Mouse (Mus musculus): Measurements from ENCODE around the gene Msh4. TPM values are rescaled to one million over a fixed set of nuclear protein-coding genes. Genes with fewer than 3 reads are reported as not detected.

The Msh4 gene
- polyA plus RNA-seq, 1 experiment from 2014 or later = 0.11 TPM

GRCm38 (mm10) chr3:153847207-153847733 is 58.7 kb downstream of the Msh4 start:
- Histone ChIP-seq H3K4me3 (ENCODE audit: low read depth, low read length) (no peak overlapping the region), H3K4me1 (ENCODE audit: control insufficient read depth, insufficient read depth, low read length) (0 out of 2 replicates have a peak, but pooled peaks cover 3% of the 10 kb centered on the region), H3K27ac (replicated peaks; ENCODE audit: low read depth, low read length) (no peak overlapping the region), H3K9me3 (ENCODE audit: control insufficient read depth, low read length) (no peaks in the 10 kb centered on the region), H3K4me2 (ENCODE audit: low read depth, severe bottlenecking) (no peak overlapping the region), H3K36me3 (ENCODE audit: control insufficient read depth, insufficient read depth, low read length) (no peaks in the 10 kb centered on the region), H3K9ac (ENCODE audit: low read length) (no peak overlapping the region), H3K27me3 (ENCODE audit: control insufficient read depth, insufficient read depth, low read length) (no peaks in the 10 kb centered on the region)
- 80% methylated on average over 7 of the region's 7 CpGs for WGBS
- DNase-seq (ENCODE audit: low spot score) (no peak), ATAC-seq (ENCODE audit: insufficient number of reproducible peaks, low FRiP score, low TSS enrichment, low read depth) (no peak)

- no peak overlapping the region for H3K9ac ChIP-seq (ENCODE audit: low read length)
- 0 out of 2 replicates have a peak, but pooled peaks cover 3% of the 10 kb centered on the region for H3K4me1 ChIP-seq (ENCODE audit: control insufficient read depth, insufficient read depth, low read length)
- no peaks in the 10 kb centered on the region for H3K9me3 ChIP-seq (ENCODE audit: control insufficient read depth, low read length)
- ATAC-seq (ENCODE audit: insufficient number of reproducible peaks, low FRiP score, low TSS enrichment, low read depth) = no peak
- no peak overlapping the region for H3K4me2 ChIP-seq (ENCODE audit: low read depth, severe bottlenecking)
- 92% methylated on average over 4 of the region's 4 CpGs for WGBS
- H3K27me3 ChIP-seq (ENCODE audit: control insufficient read depth, insufficient read depth, low read length) = no peaks in the 10 kb centered on the region
- no peak for DNase-seq (ENCODE audit: low spot score)
- no peak overlapping the region for H3K4me3 ChIP-seq (ENCODE audit: low read depth, low read length)
- no peak overlapping the region for H3K27ac ChIP-seq (replicated peaks; ENCODE audit: low read depth, low read length)
- H3K36me3 ChIP-seq (ENCODE audit: control insufficient read depth, insufficient read depth, low read length) = no peaks in the 10 kb centered on the region
These were observed 59.8 kb downstream of the Msh4 start for GRCm38 (mm10) chr3:153846109-153846508.

- WGBS = 90% methylated on average over 2 of the region's 2 CpGs
- H3K9ac ChIP-seq (ENCODE audit: low read length) = no peak overlapping the region
- no peak overlapping the region for H3K4me2 ChIP-seq (ENCODE audit: low read depth, severe bottlenecking)
- no peaks in the 10 kb centered on the region for H3K9me3 ChIP-seq (ENCODE audit: control insufficient read depth, low read length)
- ATAC-seq (ENCODE audit: insufficient number of reproducible peaks, low FRiP score, low TSS enrichment, low read depth) (no peak), DNase-seq (ENCODE audit: low spot score) (no peak)
- H3K27ac ChIP-seq (replicated peaks; ENCODE audit: low read depth, low read length) = no peak overlapping the region
- H3K4me3 ChIP-seq (ENCODE audit: low read depth, low read length) = no peak overlapping the region
- H3K4me1 ChIP-seq (ENCODE audit: control insufficient read depth, insufficient read depth, low read length) = 0 out of 2 replicates have a peak, but pooled peaks cover 3% of the 10 kb centered on the region
- no peaks in the 10 kb centered on the region for H3K27me3 ChIP-seq (ENCODE audit: control insufficient read depth, insufficient read depth, low read length)
- H3K36me3 ChIP-seq (ENCODE audit: control insufficient read depth, insufficient read depth, low read length) = no peaks in the 10 kb centered on the region
These were observed 60.4 kb downstream of the Msh4 start for GRCm38 (mm10) chr3:153845500-153845899.

GRCm38 (mm10) chr3:153844757-153845156 is 61.2 kb downstream of the Msh4 start:
- DNase-seq (ENCODE audit: low spot score) (no peak), ATAC-seq (ENCODE audit: insufficient number of reproducible peaks, low FRiP score, low TSS enrichment, low read depth) (no peak)
- WGBS = 96% methylated on average over 9 of the region's 9 CpGs
- 0 out of 2 replicates have a peak, but pooled peaks cover 3% of the 10 kb centered on the region for H3K4me1 ChIP-seq (ENCODE audit: control insufficient read depth, insufficient read depth, low read length)
- no peak overlapping the region for H3K4me3 ChIP-seq (ENCODE audit: low read depth, low read length)
- no peaks in the 10 kb centered on the region for H3K9me3 ChIP-seq (ENCODE audit: control insufficient read depth, low read length)
- H3K27me3 ChIP-seq (ENCODE audit: control insufficient read depth, insufficient read depth, low read length) = no peaks in the 10 kb centered on the region
- no peaks in the 10 kb centered on the region for H3K36me3 ChIP-seq (ENCODE audit: control insufficient read depth, insufficient read depth, low read length)
- no peak overlapping the region for H3K4me2 ChIP-seq (ENCODE audit: low read depth, severe bottlenecking)
- no peak overlapping the region for H3K27ac ChIP-seq (replicated peaks; ENCODE audit: low read depth, low read length)
- no peak overlapping the region for H3K9ac ChIP-seq (ENCODE audit: low read length)

GRCm38 (mm10) chr3:153844030-153844429 is 61.9 kb downstream of the Msh4 start, which contains the start of gene Asb17:
Gene Asb17 (plus strand): TSS chr3:153844209.
- Histone ChIP-seq H3K4me3 (ENCODE audit: low read depth, low read length) (no peak within 1 kb of the TSS), H3K4me2 (ENCODE audit: low read depth, severe bottlenecking) (no peak within 1 kb of the TSS), H3K9me3 (ENCODE audit: control insufficient read depth, low read length) (no peaks in the 10 kb centered on the region), H3K9ac (ENCODE audit: low read length) (no peak within 1 kb of the TSS), H3K27ac (replicated peaks; ENCODE audit: low read depth, low read length) (no peak within 1 kb of the TSS), H3K27me3 (ENCODE audit: control insufficient read depth, insufficient read depth, low read length) (no peaks in the 10 kb centered on the region), H3K36me3 (ENCODE audit: control insufficient read depth, insufficient read depth, low read length) (no peaks in the 10 kb centered on the region), H3K4me1 (ENCODE audit: control insufficient read depth, insufficient read depth, low read length) (no peaks in the 10 kb centered on the region)
- ATAC-seq (ENCODE audit: insufficient number of reproducible peaks, low FRiP score, low TSS enrichment, low read depth) = no peak
- WGBS = 87% methylated on average over 10 of the region's 10 CpGs
- no peak for DNase-seq (ENCODE audit: low spot score)

GRCm38 (mm10) chr3:153837593-153837992 is 68.3 kb downstream of the Msh4 start:
- H3K27ac ChIP-seq (replicated peaks; ENCODE audit: low read depth, low read length) = no peak overlapping the region
- ATAC-seq (ENCODE audit: insufficient number of reproducible peaks, low FRiP score, low TSS enrichment, low read depth) (no peak), DNase-seq (ENCODE audit: low spot score) (no peak)
- 47% methylated on average over 4 of the region's 4 CpGs for WGBS
- no peak overlapping the region for H3K4me3 ChIP-seq (ENCODE audit: low read depth, low read length)
- no peak overlapping the region for H3K4me2 ChIP-seq (ENCODE audit: low read depth, severe bottlenecking)
- H3K4me1 ChIP-seq (ENCODE audit: control insufficient read depth, insufficient read depth, low read length) = no peaks in the 10 kb centered on the region
- no peaks in the 10 kb centered on the region for H3K9me3 ChIP-seq (ENCODE audit: control insufficient read depth, low read length)
- no peaks in the 10 kb centered on the region for H3K27me3 ChIP-seq (ENCODE audit: control insufficient read depth, insufficient read depth, low read length)
- no peak overlapping the region for H3K9ac ChIP-seq (ENCODE audit: low read length)
- H3K36me3 ChIP-seq (ENCODE audit: control insufficient read depth, insufficient read depth, low read length) = no peaks in the 10 kb centered on the region

GRCm38 (mm10) chr3:153836316-153836715 is 69.6 kb downstream of the Msh4 start:
- DNase-seq (ENCODE audit: low spot score) (no peak), ATAC-seq (ENCODE audit: insufficient number of reproducible peaks, low FRiP score, low TSS enrichment, low read depth) (no peak)
- Histone ChIP-seq H3K9me3 (ENCODE audit: control insufficient read depth, low read length) (no peaks in the 10 kb centered on the region), H3K4me1 (ENCODE audit: control insufficient read depth, insufficient read depth, low read length) (no peaks in the 10 kb centered on the region), H3K36me3 (ENCODE audit: control insufficient read depth, insufficient read depth, low read length) (no peaks in the 10 kb centered on the region), H3K27me3 (ENCODE audit: control insufficient read depth, insufficient read depth, low read length) (no peaks in the 10 kb centered on the region), H3K4me2 (ENCODE audit: low read depth, severe bottlenecking) (no peak overlapping the region), H3K4me3 (ENCODE audit: low read depth, low read length) (no peak overlapping the region), H3K27ac (replicated peaks; ENCODE audit: low read depth, low read length) (no peak overlapping the region), H3K9ac (ENCODE audit: low read length) (no peak overlapping the region)
- 89% methylated on average over 3 of the region's 3 CpGs for WGBS

GRCm38 (mm10) chr3:153835455-153836086 is 70.4 kb downstream of the Msh4 start:
- no peaks in the 10 kb centered on the region for H3K36me3 ChIP-seq (ENCODE audit: control insufficient read depth, insufficient read depth, low read length)
- no peak for ATAC-seq (ENCODE audit: insufficient number of reproducible peaks, low FRiP score, low TSS enrichment, low read depth)
- H3K4me1 ChIP-seq (ENCODE audit: control insufficient read depth, insufficient read depth, low read length) = no peaks in the 10 kb centered on the region
- H3K27me3 ChIP-seq (ENCODE audit: control insufficient read depth, insufficient read depth, low read length) = no peaks in the 10 kb centered on the region
- WGBS = 66% methylated on average over 7 of the region's 7 CpGs
- no peak overlapping the region for H3K27ac ChIP-seq (replicated peaks; ENCODE audit: low read depth, low read length)
- DNase-seq (ENCODE audit: low spot score) = peak; percentile 70
- H3K9ac ChIP-seq (ENCODE audit: low read length) = no peak overlapping the region
- H3K4me2 ChIP-seq (ENCODE audit: low read depth, severe bottlenecking) = no peak overlapping the region
- H3K4me3 ChIP-seq (ENCODE audit: low read depth, low read length) = no peak overlapping the region
- H3K9me3 ChIP-seq (ENCODE audit: control insufficient read depth, low read length) = no peaks in the 10 kb centered on the region

Measured in limb, embryonic 11.5 days (tissue).